Mouse (Mus musculus): ENCODE measurements around the gene Ccm2.

GRCm38 (mm10) chr11:6626388-6626772 lies 79.7 kb downstream of the Ccm2 start:
- TF ChIP-seq CTCF (IDR thresholded peaks at IDR 0.05; ENCODE audit: control insufficient read depth, insufficient read depth, insufficient replicate concordance, low read depth, low read length): no peak
- no peak for TF ChIP-seq POLR2A (IDR thresholded peaks at IDR 0.05; ENCODE audit: control insufficient read depth, low read depth, low read length)
